Mouse (Mus musculus): Measurements from ENCODE around the gene Klf2.

GRCm38 (mm10) chr8:72351405-72352005, 32.7 kb downstream of the Klf2 start:
- TF ChIP-seq CTCF (IDR thresholded peaks at IDR 0.05; ENCODE audit: low read depth, low read length) (no peak), POLR2A (IDR thresholded peaks at IDR 0.05; ENCODE audit: insufficient read depth, low read length) (no peak), EP300 (IDR thresholded peaks at IDR 0.05; ENCODE audit: insufficient read depth, low read depth, low read length) (no peak)

Measured in ES-Bruce4 (cell line).